Mouse (Mus musculus): ENCODE results near the gene Lasp1.
"Not testable (repeated sequence)": the region's sequence is repeated elsewhere in the genome, so short reads cannot be mapped to it uniquely, and the experiment has no call there.

Gene Lasp1

GRCm38 (mm10) chr11:97829365-97829764 lies 30.6 kb downstream of the Lasp1 start:
- no peak for DNase-seq (ENCODE audit: low read depth, low spot score)

- no peak for DNase-seq (ENCODE audit: low read depth, low spot score)
These were observed 31.2 kb downstream of the Lasp1 start for GRCm38 (mm10) chr11:97829913-97830476.

- DNase-seq (ENCODE audit: low read depth, low spot score): no peak
These were observed 31.7 kb downstream of the Lasp1 start for GRCm38 (mm10) chr11:97830501-97830900.

- DNase-seq (ENCODE audit: low read depth, low spot score): no peak
These were observed 33.2 kb downstream of the Lasp1 start for GRCm38 (mm10) chr11:97832001-97832400.

DNA sequence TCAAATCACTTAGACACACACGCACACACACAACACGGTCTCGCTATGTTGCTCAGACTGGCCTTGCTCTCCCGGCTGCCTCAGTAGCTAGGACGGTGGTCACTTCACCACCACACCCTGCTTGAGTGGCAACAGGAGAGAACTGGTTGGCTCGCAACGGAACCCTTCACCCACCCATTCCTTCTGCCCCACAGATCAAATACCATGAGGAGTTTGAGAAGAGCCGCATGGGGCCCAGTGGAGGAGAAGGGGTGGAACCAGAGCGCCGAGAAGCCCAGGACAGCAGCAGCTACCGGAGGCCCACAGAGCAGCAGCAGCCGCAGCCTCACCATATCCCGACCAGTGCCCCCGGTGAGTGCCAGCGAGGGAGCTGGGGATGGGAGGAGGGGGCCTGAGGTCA lies 34.6 kb downstream of the Lasp1 start:
- DNase-seq (ENCODE audit: low read depth, low spot score): no peak

- DNase-seq (ENCODE audit: low read depth, low spot score): no peak
These were observed 37.7 kb downstream of the Lasp1 start for GRCm38 (mm10) chr11:97836541-97836940.

DNA sequence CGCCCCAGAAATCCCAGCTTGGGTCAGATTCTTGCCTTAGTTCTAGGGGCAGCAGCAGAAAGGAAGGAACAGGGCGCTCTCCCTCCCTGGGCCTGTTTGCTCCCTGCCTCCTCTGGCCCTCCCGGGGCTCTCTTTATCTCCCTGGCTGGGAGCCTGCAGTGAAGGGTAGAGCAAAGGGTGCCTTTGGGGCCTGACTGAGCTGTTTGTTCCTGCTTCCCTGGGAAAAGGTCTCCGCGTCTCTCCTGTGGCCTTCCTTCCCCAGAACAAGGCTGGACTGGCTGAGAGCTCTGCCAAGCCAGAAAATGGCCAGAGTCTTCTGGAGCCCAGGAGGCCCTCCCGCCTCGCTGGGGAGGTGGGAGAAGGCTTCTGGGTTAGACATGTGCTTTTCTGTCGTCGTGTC lies 38.3 kb downstream of the Lasp1 start:
- not testable (repeated sequence) for DNase-seq (ENCODE audit: low read depth, low spot score)

DNA sequence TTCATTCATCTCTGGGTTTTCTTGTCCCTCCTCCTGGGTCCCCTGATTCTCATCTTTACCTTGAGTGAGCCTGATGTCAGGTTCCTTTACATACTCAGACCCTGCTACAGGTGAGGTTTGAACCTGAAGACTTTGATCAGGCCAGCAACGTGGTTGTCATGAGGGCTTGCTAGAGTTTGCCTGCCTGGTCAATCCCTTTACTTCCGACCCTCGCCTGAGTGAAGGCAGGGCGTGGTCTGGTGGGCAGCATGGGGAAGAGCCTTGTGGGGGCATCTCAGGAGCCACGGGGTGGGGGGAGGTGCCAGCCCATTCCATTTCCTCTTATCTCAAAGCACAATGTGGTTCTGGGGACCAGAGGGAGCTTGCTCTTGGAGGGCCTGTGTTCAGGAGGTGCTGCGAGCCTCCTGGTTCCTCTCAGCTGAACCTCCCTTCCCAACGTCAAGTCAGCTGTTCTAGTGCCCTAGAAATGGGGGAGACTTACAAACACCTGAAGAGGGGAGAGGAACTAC lies 38.9 kb downstream of the Lasp1 start:
- no peak for DNase-seq (ENCODE audit: low read depth, low spot score)

GRCm38 (mm10) chr11:97838779-97839440 lies 40.1 kb downstream of the Lasp1 start:
- DNase-seq (ENCODE audit: low read depth, low spot score): no peak

- no peak for DNase-seq (ENCODE audit: low read depth, low spot score)
These were observed 40.8 kb downstream of the Lasp1 start for GRCm38 (mm10) chr11:97839441-97840134.

GRCm38 (mm10) chr11:97840135-97840490 lies 41.3 kb downstream of the Lasp1 start:
- no peak for DNase-seq (ENCODE audit: low read depth, low spot score)

GRCm38 (mm10) chr11:97840539-97840954 lies 41.7 kb downstream of the Lasp1 start, which contains the start of gene B230217C12Rik:
Gene B230217C12Rik (plus strand): TSS chr11:97840780.
- DNase-seq (ENCODE audit: low read depth, low spot score): no peak

GRCm38 (mm10) chr11:97840991-97841661 lies 42.3 kb downstream of the Lasp1 start:
- peak; percentile 49 for DNase-seq (ENCODE audit: low read depth, low spot score)

GRCm38 (mm10) chr11:97842001-97842400 lies 43.2 kb downstream of the Lasp1 start:
- no peak for DNase-seq (ENCODE audit: low read depth, low spot score)

DNA sequence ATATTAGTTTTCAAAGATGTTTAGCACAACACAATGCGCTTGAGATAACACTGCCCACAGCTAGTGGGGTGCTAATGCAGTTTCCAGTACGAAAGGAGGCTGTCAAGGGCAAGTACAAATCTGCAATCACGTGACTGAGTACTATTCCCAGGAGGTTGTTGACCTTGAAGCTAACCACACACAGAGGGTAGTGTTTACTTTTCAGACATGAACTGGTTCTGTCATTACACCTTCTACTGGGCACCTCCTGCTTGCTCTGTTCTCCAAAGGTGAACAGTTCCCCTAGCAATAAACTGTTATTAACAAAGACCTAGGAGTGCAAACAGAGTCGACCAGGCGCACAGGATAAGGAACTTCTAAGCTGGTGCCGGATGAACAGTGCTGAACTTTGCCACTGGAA lies 51.6 kb downstream of the Lasp1 start:
- DNase-seq (ENCODE audit: low read depth, low spot score): no peak

- DNase-seq (ENCODE audit: low read depth, low spot score): no peak
These were observed 52.8 kb downstream of the Lasp1 start for GRCm38 (mm10) chr11:97851601-97852000.

GRCm38 (mm10) chr11:97855473-97855872 lies 56.7 kb downstream of the Lasp1 start:
- no peak for DNase-seq (ENCODE audit: low read depth, low spot score)

DNA sequence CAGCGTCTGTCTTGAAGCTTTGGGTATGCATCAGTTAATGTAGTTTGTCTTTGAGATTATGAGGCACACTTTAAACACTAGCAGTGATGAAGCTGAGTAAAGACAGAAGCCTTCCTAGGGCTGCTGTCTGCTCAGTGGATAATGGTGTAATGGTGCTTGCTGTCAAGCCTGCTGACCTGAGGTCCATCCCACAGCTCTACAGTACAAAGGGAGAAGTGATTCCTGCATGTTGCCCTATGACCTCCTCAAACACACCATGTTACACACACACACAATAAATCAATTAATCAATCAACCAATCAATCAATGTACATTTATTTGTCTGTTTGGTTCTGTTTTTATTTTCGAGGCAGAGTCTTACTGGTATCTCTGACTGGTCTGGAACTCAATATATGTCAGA lies 63.3 kb downstream of the Lasp1 start:
- no peak for DNase-seq (ENCODE audit: low read depth, low spot score)

DNA sequence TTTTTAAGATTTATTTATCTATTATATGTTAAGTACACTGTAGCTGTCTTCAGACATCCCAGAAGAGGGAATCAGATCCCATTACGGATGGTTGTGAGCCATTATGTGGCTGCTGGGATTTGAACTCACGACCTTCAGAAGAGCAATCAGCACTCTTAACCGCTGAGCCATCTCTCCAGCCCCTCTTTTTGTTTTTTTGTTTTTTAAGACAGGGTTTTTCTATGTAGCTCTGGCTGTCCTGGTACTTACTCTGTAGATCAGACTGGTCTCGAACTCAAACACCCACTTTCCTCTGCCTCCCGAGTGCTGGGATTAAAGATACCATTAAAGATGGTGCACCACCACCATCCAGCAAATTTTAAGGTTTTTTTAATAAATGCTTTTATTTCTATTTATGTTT lies 66.6 kb downstream of the Lasp1 start:
- DNase-seq (ENCODE audit: low read depth, low spot score): no peak

GRCm38 (mm10) chr11:97866091-97866888 lies 67.5 kb downstream of the Lasp1 start:
- no peak for DNase-seq (ENCODE audit: low read depth, low spot score)

DNA sequence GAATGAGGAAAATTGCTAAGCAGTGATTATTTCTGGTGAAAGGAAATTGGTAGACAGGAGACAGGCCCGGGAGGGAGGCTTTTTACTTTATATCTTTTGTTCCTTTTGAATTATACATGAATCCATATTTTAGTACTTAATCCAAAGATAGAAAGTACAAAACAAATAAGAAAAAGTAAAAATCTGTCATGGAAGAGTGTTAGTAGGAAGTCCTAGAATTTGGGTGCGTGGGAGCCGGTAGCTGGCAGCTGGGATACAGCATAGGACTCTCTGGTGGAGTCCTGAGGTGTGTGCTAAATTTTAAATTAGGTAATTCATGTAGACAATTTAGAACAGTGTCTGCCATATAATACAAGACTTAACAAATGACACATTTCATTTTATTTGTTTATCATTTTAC lies 68.8 kb downstream of the Lasp1 start:
- DNase-seq (ENCODE audit: low read depth, low spot score): no peak
